Comparison of ENCODE assay signal across 17 mouse cellular contexts in the genomic region with DNA sequence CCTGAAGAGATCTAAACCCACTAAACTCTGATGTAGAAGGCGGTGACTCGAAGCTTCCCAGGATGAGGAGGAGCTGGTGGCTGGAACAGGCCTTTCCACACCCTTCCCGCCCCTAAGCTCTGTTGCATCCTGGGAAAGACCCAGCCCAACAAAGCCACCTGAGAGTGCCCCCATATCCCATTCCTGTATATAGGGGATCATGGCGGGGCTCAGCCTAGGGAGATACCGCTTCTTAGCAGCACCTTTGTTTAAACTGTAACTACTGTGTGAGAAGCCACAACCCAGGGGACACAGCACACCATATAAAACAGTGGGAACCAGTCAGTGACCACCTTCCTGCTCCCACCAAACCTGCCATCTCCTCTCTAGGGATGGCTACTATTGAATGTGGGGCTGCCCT.
"Had no signal": no experiment of that assay in that cellular context is flagged by ENCODE, and none has a peak within 500 bp of the region (broad histone marks: within the 10 kb centered on the region; RNA-seq: fewer than 3 reads in every experiment).

No protein-coding gene starts in this region.

- H3K4me3 ChIP-seq: neural tube, embryonic 12.5 days; neural tube, embryonic 13.5 days; neural tube, embryonic 15.5 days; stomach, embryonic 15.5 days had no signal

- H3K4me1 ChIP-seq: neural tube, embryonic 12.5 days; neural tube, embryonic 13.5 days; neural tube, embryonic 15.5 days; stomach, embryonic 15.5 days had no signal

- H3K4me2 ChIP-seq: neural tube, embryonic 12.5 days; neural tube, embryonic 13.5 days; neural tube, embryonic 15.5 days; stomach, embryonic 15.5 days had no signal

- H3K27ac ChIP-seq: neural tube, embryonic 12.5 days; neural tube, embryonic 13.5 days; neural tube, embryonic 15.5 days; stomach, embryonic 15.5 days; stomach, postnatal 0 days had no signal

- H3K36me3 ChIP-seq: neural tube, embryonic 12.5 days; neural tube, embryonic 13.5 days; neural tube, embryonic 15.5 days; stomach, embryonic 15.5 days had no signal

- H3K9ac ChIP-seq: neural tube, embryonic 12.5 days; neural tube, embryonic 13.5 days; neural tube, embryonic 15.5 days; stomach, embryonic 15.5 days had no signal

- H3K27me3 ChIP-seq: neural tube, embryonic 12.5 days; neural tube, embryonic 13.5 days; neural tube, embryonic 15.5 days; stomach, embryonic 15.5 days had no signal

- DNase-seq: retina, postnatal 1 day; right cerebral cortex, adult 18-20 months; right cerebral cortex, postnatal 14 days; right cerebral cortex, postnatal 25 days; right cerebral cortex, postnatal 4 days; spleen, adult 18-20 months; thymus, adult 18-20 months; thymus, adult 2 months; thymus, postnatal 14 days; thymus, postnatal 25 days; thymus, postnatal 36 days; thymus, postnatal 4 days had no signal

- H3K9me3 ChIP-seq: neural tube, embryonic 12.5 days; neural tube, embryonic 13.5 days; neural tube, embryonic 15.5 days; stomach, embryonic 15.5 days had no signal
